Comparison of ENCODE assay signal across 28 mouse cellular contexts in the genomic region with DNA sequence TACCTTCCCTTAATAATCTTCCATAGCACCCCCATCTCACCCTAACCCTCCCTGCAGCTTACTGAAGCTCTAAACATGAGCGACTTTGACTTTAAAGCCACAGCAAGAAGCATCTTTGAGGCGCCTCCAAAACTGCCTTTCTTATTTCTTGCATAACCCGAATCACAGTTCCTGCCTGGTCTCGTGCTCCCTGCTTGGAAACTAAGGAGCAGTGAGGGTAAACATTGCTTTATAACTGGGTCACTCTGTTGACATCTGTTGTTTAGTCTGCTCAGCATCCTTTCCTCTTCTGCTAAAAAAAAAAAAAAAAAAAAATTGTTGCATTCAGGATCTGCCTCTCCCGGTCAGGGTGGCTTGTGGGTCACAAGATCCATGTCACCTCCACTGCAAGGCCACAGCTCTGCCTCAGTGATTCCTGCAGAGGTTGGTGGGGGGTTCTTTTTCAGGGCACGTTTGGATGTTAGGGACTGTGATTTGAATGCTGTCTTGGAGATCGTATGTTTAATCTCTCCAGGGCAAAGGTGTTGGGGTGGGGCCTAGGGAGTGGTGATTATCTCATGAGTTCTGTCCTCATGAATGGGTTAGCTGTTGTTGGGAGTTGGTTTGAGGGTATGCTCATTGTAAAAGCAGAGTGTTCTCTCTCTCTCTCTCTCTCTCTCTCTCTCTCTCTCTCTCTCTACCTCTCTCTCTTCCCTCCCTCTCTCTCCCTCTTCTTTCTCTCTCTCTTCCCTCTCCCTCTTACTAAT. TPM values are rescaled to one million over a fixed set of nuclear protein-coding genes. Genes with fewer than 3 reads are reported as not detected.
DNase-seq lines count a peak whose midpoint lies in the region; ATAC-seq and TF ChIP-seq lines count a peak whose summit lies in the region.
"Had no signal": no experiment of that assay in that cellular context is flagged by ENCODE, and none has a peak within 500 bp of the region (broad histone marks: within the 10 kb centered on the region; RNA-seq: fewer than 3 reads in every experiment).

No protein-coding gene starts in this region.

- ATAC-seq in intestine, embryonic 16.5 days: peak; percentile 76
- ATAC-seq: forebrain, embryonic 14.5 days; liver, embryonic 12.5 days had no signal

- H3K27me3 ChIP-seq in liver, adult 2 months (ENCODE audit: control insufficient read depth, insufficient read depth, low read length): no peaks in the 10 kb centered on the region
- H3K27me3 ChIP-seq in intestine, embryonic 16.5 days (replicated peaks; ENCODE audit: control insufficient read depth, insufficient read depth, low read length): no peaks in the 10 kb centered on the region
- H3K27me3 ChIP-seq: embryonic facial prominence, embryonic 13.5 days; heart, embryonic 15.5 days; hindbrain, embryonic 15.5 days; liver, embryonic 12.5 days; midbrain, embryonic 12.5 days had no signal

- no peak for TF ChIP-seq CTCF in liver, adult 2 months (IDR thresholded peaks at IDR 0.05; ENCODE audit: low read depth, low read length)

- H3K9ac ChIP-seq in liver, adult 2 months (ENCODE audit: low read depth, low read length): no peak overlapping the region
- no peak overlapping the region for H3K9ac ChIP-seq in intestine, embryonic 16.5 days (ENCODE audit: low read depth, low read length)
- H3K9ac ChIP-seq: embryonic facial prominence, embryonic 13.5 days; heart, embryonic 15.5 days; hindbrain, embryonic 15.5 days; liver, embryonic 12.5 days; midbrain, embryonic 12.5 days had no signal

- DNase-seq in liver, adult 2 months (ENCODE audit: extremely low read depth, low read depth, low spot score): peak; percentile 39
- no peak for DNase-seq in liver
- DNase-seq in lung, postnatal 25 days (ENCODE audit: low spot score): peak; percentile 12
- no peak for DNase-seq in right cerebral cortex, adult 18-20 months
- DNase-seq in urinary bladder, adult 18-20 months (ENCODE audit: low spot score in 2 of 2): no peak
- DNase-seq in left cerebral cortex, adult 18-20 months (ENCODE audit: low spot score in 2 of 2): no peak
- DNase-seq: cerebellum, postnatal 14 days; heart, postnatal 4 days; kidney, adult 18-20 months; kidney, postnatal 10 days; spleen, adult 18-20 months; thymus, adult 18-20 months; thymus, postnatal 4 days had no signal

- H3K4me1 ChIP-seq in liver, adult 2 months (ENCODE audit: control insufficient read depth, insufficient read depth, low read length): no peaks in the 10 kb centered on the region
- 0 out of 2 replicates have a peak, but pooled peaks cover 5% of the 10 kb centered on the region for H3K4me1 ChIP-seq in intestine, embryonic 16.5 days (ENCODE audit: control insufficient read depth, insufficient read depth, low read length)
- H3K4me1 ChIP-seq: embryonic facial prominence, embryonic 13.5 days; heart, embryonic 15.5 days; hindbrain, embryonic 15.5 days; limb, embryonic 10.5 days; liver, embryonic 12.5 days; midbrain, embryonic 12.5 days had no signal

- 0 out of 2 replicates have a peak overlapping the region, but pooled peaks have one; percentile 4 for H3K27ac ChIP-seq in liver, adult 2 months (replicated peaks; ENCODE audit: insufficient read depth, low read depth, low read length)
- H3K27ac ChIP-seq in intestine, embryonic 16.5 days (ENCODE audit: low read length): peak overlapping the region; percentile 37; the same call in 1 of the 2 replicates
- H3K27ac ChIP-seq: embryonic facial prominence, embryonic 13.5 days; heart, embryonic 15.5 days; hindbrain, embryonic 15.5 days; layer of hippocampus, adult 2 months; limb, embryonic 10.5 days; liver, embryonic 12.5 days; midbrain, embryonic 12.5 days had no signal

- no peaks in the 10 kb centered on the region for H3K79me2 ChIP-seq in liver, adult 2 months (ENCODE audit: control insufficient read depth, insufficient read depth, low read length)

- H3K9me3 ChIP-seq in intestine, embryonic 16.5 days (ENCODE audit: control insufficient read depth, low read length): no peaks in the 10 kb centered on the region
- H3K9me3 ChIP-seq: embryonic facial prominence, embryonic 13.5 days; heart, embryonic 15.5 days; hindbrain, embryonic 15.5 days; limb, embryonic 10.5 days; liver, embryonic 12.5 days; midbrain, embryonic 12.5 days had no signal

- TF ChIP-seq POLR2A in liver, adult 2 months (IDR thresholded peaks at IDR 0.05; ENCODE audit: extremely low read depth, insufficient read depth, low read length): no peak

- no peaks in the 10 kb centered on the region for H3K36me3 ChIP-seq in liver, adult 2 months (ENCODE audit: control insufficient read depth, insufficient read depth, low read length)
- H3K36me3 ChIP-seq in intestine, embryonic 16.5 days (ENCODE audit: control insufficient read depth, insufficient read depth, low read length): no peaks in the 10 kb centered on the region
- H3K36me3 ChIP-seq: embryonic facial prominence, embryonic 13.5 days; heart, embryonic 15.5 days; hindbrain, embryonic 15.5 days; limb, embryonic 10.5 days; liver, embryonic 12.5 days; midbrain, embryonic 12.5 days had no signal

- H3K4me2 ChIP-seq in intestine, embryonic 16.5 days (ENCODE audit: low read depth, low read length): no peak overlapping the region
- H3K4me2 ChIP-seq: embryonic facial prominence, embryonic 13.5 days; heart, embryonic 15.5 days; hindbrain, embryonic 15.5 days; liver, embryonic 12.5 days; midbrain, embryonic 12.5 days had no signal

- H3K4me3 ChIP-seq in liver, adult 2 months (ENCODE audit: insufficient read depth, low read depth, low read length): no peak overlapping the region
- H3K4me3 ChIP-seq in intestine, embryonic 16.5 days (ENCODE audit: low read length): no peak overlapping the region
- H3K4me3 ChIP-seq: embryonic facial prominence, embryonic 13.5 days; heart, embryonic 15.5 days; hindbrain, embryonic 15.5 days; layer of hippocampus, adult 2 months; limb, embryonic 10.5 days; liver, embryonic 12.5 days; midbrain, embryonic 12.5 days had no signal

- 41% methylated on average over 7 of the region's 7 CpGs for WGBS in liver, adult 2 months
- 26% methylated on average over 7 of the region's 7 CpGs for WGBS in intestine, embryonic 16.5 days

RNA-seq across cellular contexts. Expression of gene Chp2, which starts 10.8 kb away (rescaled TPM):
- total RNA-seq in liver, adult 2 months (2014; rRNA removed): 4.5 and 5.3 TPM in 2 replicates
- 2.5 and 2.8 TPM in 2 replicates for polyA plus RNA-seq in liver, adult 2 months (2012; rRNA removed)
- polyA plus RNA-seq in intestine, embryonic 16.5 days (2015; fragmentation: Nextera tagmentation; extraction: Ambion mirVana): 9.6 and 10.1 TPM in 2 replicates
- 1 to 10 TPM; 4.3 to 4.6 TPM for total RNA-seq in left cerebral cortex, adult 18-20 months (2021)
- total RNA-seq: megakaryocyte progenitor cell, adult 5-6 weeks; monocyte, adult 5-6 weeks had no signal
- polyA plus RNA-seq: C2C12; embryonic facial prominence, embryonic 13.5 days; limb, embryonic 10.5 days; neural tube, embryonic 11.5 days; stomach, embryonic 14.5 days had no signal

RNA-seq across cellular contexts. Expression of gene Ern2, which starts 22.4 kb away (rescaled TPM):
- not detected in 2 replicates for total RNA-seq in liver, adult 2 months (2014; rRNA removed)
- polyA plus RNA-seq in liver, adult 2 months (2012; rRNA removed): 0.04 and 0.10 TPM in 2 replicates
- polyA plus RNA-seq in intestine, embryonic 16.5 days (2015; fragmentation: Nextera tagmentation; extraction: Ambion mirVana): 8.5 and 9.4 TPM in 2 replicates
- total RNA-seq in left cerebral cortex, adult 18-20 months (2021): under 1 TPM; 0.40 to 0.67 TPM
- total RNA-seq: gastrocnemius, postnatal 4 days; heart, postnatal 4 days; megakaryocyte progenitor cell, adult 5-6 weeks; monocyte, adult 5-6 weeks had no signal
- polyA plus RNA-seq: C2C12; embryonic facial prominence, embryonic 13.5 days; limb, embryonic 10.5 days had no signal

RNA-seq across cellular contexts. Expression of gene Plk1, which starts 49.2 kb away (rescaled TPM):
- total RNA-seq in liver, adult 2 months (2014; rRNA removed): 0.40 and 0.74 TPM in 2 replicates
- polyA plus RNA-seq in liver, adult 2 months (2012; rRNA removed): 0.24 and 0.42 TPM in 2 replicates
- polyA plus RNA-seq in intestine, embryonic 16.5 days (2015; fragmentation: Nextera tagmentation; extraction: Ambion mirVana): 103 and 117 TPM in 2 replicates
- total RNA-seq in left cerebral cortex, adult 18-20 months (2021): 1 to 10 TPM; 1.0 to 1.4 TPM
- total RNA-seq: monocyte, adult 5-6 weeks had no signal

Comparison
In these comparisons a context has a peak if more than half of its experiments do, and no peak if none do; other contexts are left out.
1. DNase-seq: peak in liver, adult 2 months (single experiment) and lung, postnatal 25 days (single experiment); none in liver (single experiment), right cerebral cortex, adult 18-20 months (single experiment), urinary bladder, adult 18-20 months (0 of 2) and left cerebral cortex, adult 18-20 months (0 of 2).